Mouse (Mus musculus) testis, adult 2 months (tissue): Measurements from ENCODE around the gene P2ry6. TPM values are rescaled to one million over a fixed set of nuclear protein-coding genes. Genes with fewer than 3 reads are reported as not detected.

Experiments used
- H3K27ac ChIP-seq: fragments of 200-500 bp; 2 replicates; pipeline ENCODE4 v1.5.1; 2012; ENCODE audit warnings: low read depth, low read length; ENCODE audit not compliant: control insufficient read depth, insufficient read depth
- H3K27me3 ChIP-seq: fragments of 200-500 bp; 2 replicates; pipeline ENCODE4 v1.6.1; 2012; ENCODE audit warnings: mild to moderate bottlenecking, low read length, moderate library complexity; ENCODE audit not compliant: control insufficient read depth, insufficient read depth
- H3K36me3 ChIP-seq: fragments of 200-500 bp; 2 replicates; pipeline ENCODE4 v1.6.1; 2012; ENCODE audit warnings: mild to moderate bottlenecking, low read length; ENCODE audit not compliant: control insufficient read depth, insufficient read depth
- H3K4me1 ChIP-seq: fragments of 200-500 bp; 2 replicates; pipeline ENCODE4 v1.6.1; 2012; ENCODE audit warnings: low read length; ENCODE audit not compliant: control insufficient read depth, insufficient read depth
- H3K4me3 ChIP-seq: fragments of 200-500 bp; 2 replicates; pipeline ENCODE4 v1.5.1; 2012; ENCODE audit warnings: low read depth, mild to moderate bottlenecking, low read length, moderate library complexity, mixed read lengths; ENCODE audit not compliant: control insufficient read depth
- CTCF ChIP-seq: fragments of 200-500 bp; IDR thresholded peaks from 2 replicates; pipeline ENCODE4 v1.5.1; 2012; ENCODE audit warnings: low read depth, mild to moderate bottlenecking, inconsistent platforms, low read length, moderate library complexity; ENCODE audit not compliant: control insufficient read depth, insufficient read depth, insufficient replicate concordance
- POLR2A ChIP-seq: fragments of 200-500 bp; IDR thresholded peaks from 2 replicates; pipeline ENCODE4 v1.6.1; 2012; ENCODE audit warnings: low read depth, mild to moderate bottlenecking, inconsistent platforms, low read length, moderate library complexity; ENCODE audit not compliant: control insufficient read depth
- polyA plus RNA-seq: library from polyadenylated mRNA; depleted of rRNA; stranded (reverse); fragments of >200 nt; gene quantifications from 2 replicates; pipeline ENCODE4 v1.2.3, GENCODE M21; 2012

Gene P2ry6
- polyA plus RNA-seq, 1 experiment = 2.9 TPM

GRCm38 (mm10) chr7:101010741-101011140 is 36.3 kb upstream of the P2ry6 start:
- H3K36me3 ChIP-seq = no peaks in the 10 kb centered on the region
- H3K4me3 ChIP-seq = no peak overlapping the region
- no peak overlapping the region for H3K27ac ChIP-seq
- no peaks in the 10 kb centered on the region for H3K27me3 ChIP-seq
- TF ChIP-seq CTCF (no peak), POLR2A (no peak)
- peaks cover 8% of the 10 kb centered on the region for H3K4me1 ChIP-seq

- no peak overlapping the region for H3K27ac ChIP-seq
- H3K27me3 ChIP-seq = no peaks in the 10 kb centered on the region
- no peaks in the 10 kb centered on the region for H3K36me3 ChIP-seq
- no peak overlapping the region for H3K4me3 ChIP-seq
- peaks cover 20% of the 10 kb centered on the region for H3K4me1 ChIP-seq
- TF ChIP-seq POLR2A (no peak), CTCF (no peak)
Observed at GRCm38 (mm10) chr7:101006201-101006600, 31.8 kb upstream of the P2ry6 start.

- H3K4me1 ChIP-seq = peaks cover 18% of the 10 kb centered on the region
- H3K4me3 ChIP-seq = no peak overlapping the region
- no peak for TF ChIP-seq POLR2A
- no peak for TF ChIP-seq CTCF
- H3K27ac ChIP-seq = no peak overlapping the region
- no peaks in the 10 kb centered on the region for H3K27me3 ChIP-seq
- H3K36me3 ChIP-seq = no peaks in the 10 kb centered on the region
Observed at GRCm38 (mm10) chr7:101005119-101005518, 30.7 kb upstream of the P2ry6 start.

- Histone ChIP-seq H3K27ac (no peak overlapping the region; the same call in 1 of the 2 replicates), H3K4me3 (no peak overlapping the region), H3K4me1 (peaks cover 18% of the 10 kb centered on the region), H3K27me3 (no peaks in the 10 kb centered on the region), H3K36me3 (no peaks in the 10 kb centered on the region)
- TF ChIP-seq POLR2A (no peak), CTCF (no peak)
Observed at GRCm38 (mm10) chr7:101003442-101004326, 29.2 kb upstream of the P2ry6 start.

- no peaks in the 10 kb centered on the region for H3K27me3 ChIP-seq
- H3K4me1 ChIP-seq = peaks cover 18% of the 10 kb centered on the region
- H3K4me3 ChIP-seq = no peak overlapping the region
- H3K36me3 ChIP-seq = no peaks in the 10 kb centered on the region
- H3K27ac ChIP-seq = peak overlapping the region; percentile 23; the same call in 1 of the 2 replicates
- TF ChIP-seq CTCF (no peak), POLR2A (no peak)
Observed at GRCm38 (mm10) chr7:101002274-101002673, 27.8 kb upstream of the P2ry6 start.

- no peak overlapping the region for H3K4me3 ChIP-seq
- TF ChIP-seq CTCF (no peak), POLR2A (no peak)
- H3K4me1 ChIP-seq = peaks cover 3% of the 10 kb centered on the region; the same call in 1 of the 2 replicates
- H3K36me3 ChIP-seq = no peaks in the 10 kb centered on the region
- no peak overlapping the region for H3K27ac ChIP-seq
- H3K27me3 ChIP-seq = no peaks in the 10 kb centered on the region
Observed at GRCm38 (mm10) chr7:100999623-101000022, 25.2 kb upstream of the P2ry6 start.

- Histone ChIP-seq H3K36me3 (no peaks in the 10 kb centered on the region), H3K27ac (no peak overlapping the region), H3K4me3 (0 out of 2 replicates have a peak overlapping the region, but pooled peaks have one; percentile 3), H3K27me3 (no peaks in the 10 kb centered on the region), H3K4me1 (peaks cover 3% of the 10 kb centered on the region; the same call in 1 of the 2 replicates)
- TF ChIP-seq CTCF (no peak), POLR2A (no peak)
Observed at GRCm38 (mm10) chr7:100998578-100998960, 24.1 kb upstream of the P2ry6 start.
